Mouse (Mus musculus): Measurements from ENCODE around the gene Cntrob. TPM values are rescaled to one million over a fixed set of nuclear protein-coding genes. Genes with fewer than 3 reads are reported as not detected.

Gene Cntrob
- polyA plus RNA-seq, 1 experiment from 2014 or later, result 12.6 TPM

- Histone ChIP-seq H3K36me3 (ENCODE audit: insufficient read depth, low read length) (no peaks in the 10 kb centered on the region), H3K4me1 (replicated peaks; ENCODE audit: insufficient read depth, low read length) (no peaks in the 10 kb centered on the region), H3K9me3 (replicated peaks; ENCODE audit: low read length) (no peaks in the 10 kb centered on the region), H3K4me3 (replicated peaks; ENCODE audit: low read depth, low read length) (no peak overlapping the region), H3K27ac (no peak overlapping the region), H3K27me3 (ENCODE audit: insufficient read depth, low read length) (no peaks in the 10 kb centered on the region), H3K9ac (ENCODE audit: low read depth, low read length) (no peak overlapping the region), H3K4me2 (ENCODE audit: low read length) (no peak overlapping the region)
- ATAC-seq (replicated peaks; ENCODE audit: low FRiP score, low read depth) (0 out of 2 replicates have a peak, but pooled peaks have one; percentile 34), DNase-seq (ENCODE audit: low spot score) (peak; percentile 83)
- 29% methylated on average over 7 of the region's 7 CpGs for WGBS
- peak; percentile 70 for TF ChIP-seq CTCF (IDR thresholded peaks at IDR 0.05; ENCODE audit: low read depth)
Observed at GRCm38 (mm10) chr11:69267341-69267740, 56.2 kb downstream of the Cntrob start.

DNA sequence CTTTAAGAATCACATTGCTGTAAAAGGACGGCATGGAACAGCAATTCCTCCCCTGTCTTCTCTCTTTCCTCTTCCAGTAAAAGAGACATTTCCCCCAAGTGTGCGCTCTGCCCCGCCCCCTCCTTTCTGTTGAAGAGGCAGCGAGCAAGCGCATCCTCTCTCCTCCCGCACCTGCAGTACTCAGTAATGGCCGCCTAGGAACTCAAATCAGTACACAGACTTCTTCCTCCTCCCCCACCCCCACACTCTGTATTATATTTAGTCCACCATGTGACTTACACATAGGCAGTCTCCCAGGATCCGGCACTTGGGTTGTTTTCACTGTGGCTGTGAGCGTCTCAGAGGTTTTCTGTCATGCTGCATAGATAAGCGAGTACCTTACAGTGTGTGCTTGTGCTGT lies 57.3 kb downstream of the Cntrob start:
- H3K4me2 ChIP-seq (ENCODE audit: low read length), result peak overlapping the region; percentile 26
- H3K27ac ChIP-seq, result no peak overlapping the region
- H3K9me3 ChIP-seq (replicated peaks; ENCODE audit: low read length), result no peaks in the 10 kb centered on the region
- no peak for TF ChIP-seq CTCF (IDR thresholded peaks at IDR 0.05; ENCODE audit: low read depth)
- H3K27me3 ChIP-seq (ENCODE audit: insufficient read depth, low read length), result no peaks in the 10 kb centered on the region
- no peaks in the 10 kb centered on the region for H3K36me3 ChIP-seq (ENCODE audit: insufficient read depth, low read length)
- no peak overlapping the region for H3K4me3 ChIP-seq (replicated peaks; ENCODE audit: low read depth, low read length)
- H3K4me1 ChIP-seq (replicated peaks; ENCODE audit: insufficient read depth, low read length), result no peaks in the 10 kb centered on the region
- ATAC-seq (replicated peaks; ENCODE audit: low FRiP score, low read depth) (no peak), DNase-seq (ENCODE audit: low spot score) (peak; percentile 58)
- 0 out of 2 replicates have a peak overlapping the region, but pooled peaks have one; percentile 9 for H3K9ac ChIP-seq (ENCODE audit: low read depth, low read length)
- WGBS, result 14% methylated on average over 10 of the region's 10 CpGs

DNA sequence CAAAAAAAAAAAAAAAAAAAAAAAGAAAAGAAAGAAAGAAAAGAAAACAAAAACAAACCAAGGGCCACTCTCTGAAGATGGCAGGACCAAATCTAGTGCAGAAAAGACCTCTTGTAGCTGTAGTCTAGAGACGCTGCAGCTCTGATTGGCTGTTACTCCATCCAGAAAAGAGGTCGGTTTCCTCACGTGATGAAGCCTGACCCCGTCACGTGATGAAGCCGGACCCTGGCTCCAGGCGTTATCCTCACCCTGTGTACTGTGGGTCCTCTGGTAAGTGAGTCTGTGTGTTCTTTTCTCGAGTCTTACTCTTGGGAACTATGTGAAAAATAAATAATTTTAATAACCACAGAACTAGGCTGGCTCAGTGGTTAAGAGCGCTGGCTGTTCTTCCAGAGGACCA lies 58.2 kb downstream of the Cntrob start:
- Histone ChIP-seq H3K9me3 (replicated peaks; ENCODE audit: low read length) (no peaks in the 10 kb centered on the region), H3K27me3 (ENCODE audit: insufficient read depth, low read length) (no peaks in the 10 kb centered on the region), H3K4me3 (replicated peaks; ENCODE audit: low read depth, low read length) (no peak overlapping the region), H3K4me1 (replicated peaks; ENCODE audit: insufficient read depth, low read length) (no peaks in the 10 kb centered on the region), H3K4me2 (ENCODE audit: low read length) (no peak overlapping the region), H3K36me3 (ENCODE audit: insufficient read depth, low read length) (no peaks in the 10 kb centered on the region), H3K9ac (ENCODE audit: low read depth, low read length) (no peak overlapping the region), H3K27ac (no peak overlapping the region)
- ATAC-seq (replicated peaks; ENCODE audit: low FRiP score, low read depth), result no peak
- no peak for TF ChIP-seq CTCF (IDR thresholded peaks at IDR 0.05; ENCODE audit: low read depth)
- no peak for DNase-seq (ENCODE audit: low spot score)
- 73% methylated on average over 9 of the region's 9 CpGs for WGBS

- Histone ChIP-seq H3K4me3 (replicated peaks; ENCODE audit: low read depth, low read length) (no peak overlapping the region), H3K9me3 (replicated peaks; ENCODE audit: low read length) (no peaks in the 10 kb centered on the region), H3K36me3 (ENCODE audit: insufficient read depth, low read length) (no peaks in the 10 kb centered on the region), H3K4me1 (replicated peaks; ENCODE audit: insufficient read depth, low read length) (no peaks in the 10 kb centered on the region), H3K27ac (no peak overlapping the region), H3K9ac (ENCODE audit: low read depth, low read length) (no peak overlapping the region; the same call in 1 of the 2 replicates), H3K27me3 (ENCODE audit: insufficient read depth, low read length) (no peaks in the 10 kb centered on the region), H3K4me2 (ENCODE audit: low read length) (no peak overlapping the region)
- TF ChIP-seq CTCF (IDR thresholded peaks at IDR 0.05; ENCODE audit: low read depth), result no peak
- 33% methylated on average over 2 of the region's 2 CpGs for WGBS
- ATAC-seq (replicated peaks; ENCODE audit: low FRiP score, low read depth) (no peak; the same call in 1 of the 2 replicates), DNase-seq (ENCODE audit: low spot score) (peak; percentile 22)
Observed at GRCm38 (mm10) chr11:69264276-69264675, 59.3 kb downstream of the Cntrob start.

DNA sequence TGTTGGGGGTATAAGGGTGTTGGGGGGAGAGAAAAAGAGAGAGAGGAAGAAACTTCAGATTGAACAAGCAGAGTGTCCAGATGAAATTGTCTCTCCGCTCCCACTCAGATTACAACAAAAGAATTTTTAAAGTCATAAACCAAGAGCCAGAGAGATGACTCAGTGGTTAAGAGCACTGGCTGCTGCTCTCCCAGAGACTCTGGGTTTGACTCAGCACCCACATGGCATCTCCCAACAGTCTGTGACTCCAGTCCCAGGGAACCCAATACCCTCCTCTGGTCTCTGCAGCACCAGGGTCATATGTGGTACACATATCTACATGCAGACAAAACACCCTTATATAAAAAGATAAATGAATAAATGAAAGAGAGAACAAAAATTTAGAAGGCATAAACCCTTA lies 63.5 kb downstream of the Cntrob start:
- DNase-seq (ENCODE audit: low spot score), result no peak
- Histone ChIP-seq H3K9ac (ENCODE audit: low read depth, low read length) (no peak overlapping the region), H3K4me3 (replicated peaks; ENCODE audit: low read depth, low read length) (no peak overlapping the region), H3K4me1 (replicated peaks; ENCODE audit: insufficient read depth, low read length) (no peaks in the 10 kb centered on the region), H3K36me3 (ENCODE audit: insufficient read depth, low read length) (no peaks in the 10 kb centered on the region), H3K27me3 (ENCODE audit: insufficient read depth, low read length) (no peaks in the 10 kb centered on the region), H3K4me2 (ENCODE audit: low read length) (no peak overlapping the region), H3K27ac (no peak overlapping the region), H3K9me3 (replicated peaks; ENCODE audit: low read length) (no peaks in the 10 kb centered on the region)
- 86% methylated on average over 1 of the region's 1 CpGs for WGBS
- no peak for TF ChIP-seq CTCF (IDR thresholded peaks at IDR 0.05; ENCODE audit: low read depth)
- ATAC-seq (replicated peaks; ENCODE audit: low FRiP score, low read depth), result no peak

- no peak overlapping the region; the same call in 1 of the 2 replicates for H3K27ac ChIP-seq
- peak; percentile 23; the same call in 1 of the 2 replicates for ATAC-seq (replicated peaks; ENCODE audit: low FRiP score, low read depth)
- peak; percentile 77 for TF ChIP-seq CTCF (IDR thresholded peaks at IDR 0.05; ENCODE audit: low read depth)
- no peak overlapping the region for H3K9ac ChIP-seq (ENCODE audit: low read depth, low read length)
- H3K4me3 ChIP-seq (replicated peaks; ENCODE audit: low read depth, low read length), result no peak overlapping the region
- H3K9me3 ChIP-seq (replicated peaks; ENCODE audit: low read length), result no peaks in the 10 kb centered on the region
- H3K4me2 ChIP-seq (ENCODE audit: low read length), result peak overlapping the region; percentile 25; the same call in 1 of the 2 replicates
- no peaks in the 10 kb centered on the region for H3K36me3 ChIP-seq (ENCODE audit: insufficient read depth, low read length)
- 59% methylated on average over 5 of the region's 5 CpGs for WGBS
- peak; percentile 70 for DNase-seq (ENCODE audit: low spot score)
- no peaks in the 10 kb centered on the region for H3K4me1 ChIP-seq (replicated peaks; ENCODE audit: insufficient read depth, low read length)
- no peaks in the 10 kb centered on the region for H3K27me3 ChIP-seq (ENCODE audit: insufficient read depth, low read length)
Observed at GRCm38 (mm10) chr11:69258287-69258686, 65.3 kb downstream of the Cntrob start.

- no peaks in the 10 kb centered on the region for H3K4me1 ChIP-seq (replicated peaks; ENCODE audit: insufficient read depth, low read length)
- no peak overlapping the region; the same call in 1 of the 2 replicates for H3K27ac ChIP-seq
- TF ChIP-seq CTCF (IDR thresholded peaks at IDR 0.05; ENCODE audit: low read depth), result peak; percentile 73
- no peaks in the 10 kb centered on the region for H3K27me3 ChIP-seq (ENCODE audit: insufficient read depth, low read length)
- WGBS, result 47% methylated on average over 4 of the region's 4 CpGs
- no peak overlapping the region for H3K4me3 ChIP-seq (replicated peaks; ENCODE audit: low read depth, low read length)
- H3K9ac ChIP-seq (ENCODE audit: low read depth, low read length), result no peak overlapping the region; the same call in 1 of the 2 replicates
- DNase-seq (ENCODE audit: low spot score) (peak; percentile 80), ATAC-seq (replicated peaks; ENCODE audit: low FRiP score, low read depth) (0 out of 2 replicates have a peak, but pooled peaks have one; percentile 44)
- no peaks in the 10 kb centered on the region for H3K36me3 ChIP-seq (ENCODE audit: insufficient read depth, low read length)
- peak overlapping the region; percentile 25; the same call in 1 of the 2 replicates for H3K4me2 ChIP-seq (ENCODE audit: low read length)
- no peaks in the 10 kb centered on the region for H3K9me3 ChIP-seq (replicated peaks; ENCODE audit: low read length)
Observed at GRCm38 (mm10) chr11:69257807-69258206, 65.8 kb downstream of the Cntrob start.
